Mouse (Mus musculus) midbrain, embryonic 11.5 days (tissue): ENCODE data around the gene Ddrgk1. TPM values are rescaled to one million over a fixed set of nuclear protein-coding genes. Genes with fewer than 3 reads are reported as not detected.

ENCODE experiments used
- ATAC-seq: fragments of 200-750 bp; cut with Nextera tagmentation; 2 replicates; pipeline ENCODE4 v1.8.0; 2017; ENCODE audit warnings: moderate TSS enrichment, moderate library complexity; ENCODE audit not compliant: low FRiP score
- DNase-seq: peaks from one replicate; pipeline ENCODE4 v3.0.0; 2015; ENCODE audit warnings: low spot score; ENCODE audit errors: missing footprints
- H3K27ac ChIP-seq: fragments of 300-500 bp; sonication (generic); 2 replicates; pipeline ENCODE4 v1.5.1; 2014; ENCODE audit warnings: low read depth, low read length
- H3K27me3 ChIP-seq: fragments of 300-500 bp; sonication (generic); 2 replicates; pipeline ENCODE4 v1.6.1; 2014; ENCODE audit warnings: mild to moderate bottlenecking, low read length, moderate library complexity, mixed read lengths; ENCODE audit not compliant: control insufficient read depth, insufficient read depth
- H3K36me3 ChIP-seq: fragments of 300-500 bp; sonication (generic); 2 replicates; pipeline ENCODE4 v1.6.1; 2014; ENCODE audit warnings: mild to moderate bottlenecking, low read length, moderate library complexity, mixed read lengths; ENCODE audit not compliant: control insufficient read depth, insufficient read depth
- H3K4me1 ChIP-seq: fragments of 300-500 bp; sonication (generic); 2 replicates; pipeline ENCODE4 v1.6.1; 2014; ENCODE audit warnings: low read length; ENCODE audit not compliant: control insufficient read depth, insufficient read depth
- H3K4me2 ChIP-seq: fragments of 300-500 bp; sonication (generic); 2 replicates; pipeline ENCODE4 v1.6.1; 2014; ENCODE audit warnings: mild to moderate bottlenecking, moderate library complexity
- H3K4me3 ChIP-seq: fragments of 300-500 bp; sonication (generic); 2 replicates; pipeline ENCODE4 v1.5.1; 2014; ENCODE audit warnings: low read depth, low read length
- H3K9ac ChIP-seq: fragments of 300-500 bp; sonication (generic); 2 replicates; pipeline ENCODE4 v1.6.1; 2014; ENCODE audit warnings: low read length
- H3K9me3 ChIP-seq: fragments of 300-500 bp; sonication (generic); 2 replicates; pipeline ENCODE4 v1.6.1; 2016; ENCODE audit warnings: low read length; ENCODE audit not compliant: control insufficient read depth
- WGBS: fragments of 180-500 bp; shearing (Covaris S2); extraction: QIAGEN DNeasy Blood & Tissue Kit; methylation state at CpG from one replicate; pipeline ENCODE4 v1.1.7; 2014; 5-methylcytosine and 5-hydroxymethylcytosine counted together
- polyA plus RNA-seq: library from polyadenylated mRNA; unstranded; fragments of >200 nt; fragmentation: Nextera tagmentation; extraction: Ambion mirVana; gene quantifications from 2 replicates; pipeline ENCODE4 v1.2.1, GENCODE M21; 2014

Gene Ddrgk1
- 37.6 and 46.7 TPM in 2 replicates for polyA plus RNA-seq

DNA sequence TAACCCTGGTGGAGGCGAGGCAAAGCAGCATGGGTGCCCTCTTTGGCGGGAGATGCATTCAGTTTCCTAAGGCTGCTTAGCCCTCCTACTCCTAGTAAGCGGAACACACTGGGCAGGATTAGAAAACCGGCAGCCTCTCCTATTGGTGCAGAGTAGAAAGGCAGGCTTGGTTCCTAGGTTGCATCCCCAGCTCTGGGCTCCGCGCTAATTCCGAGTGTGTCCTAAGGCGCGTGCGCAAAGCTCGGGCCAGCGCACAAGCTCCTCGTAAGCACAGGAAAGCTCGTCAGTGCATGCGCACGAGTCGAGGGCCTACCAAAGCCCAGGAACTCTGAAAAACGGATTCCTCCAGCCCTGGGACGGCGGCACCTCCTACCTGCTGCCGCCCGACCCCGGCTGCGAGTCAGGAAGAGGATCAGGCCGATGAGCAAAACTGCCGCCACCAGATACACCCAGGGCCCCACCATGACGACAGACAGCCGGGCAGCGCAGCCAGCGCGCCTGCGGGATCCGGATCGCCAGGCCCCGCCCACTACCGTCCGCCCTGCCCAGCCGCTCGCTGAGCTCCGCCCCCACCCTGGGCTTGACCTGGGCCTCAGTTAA is at the start of gene Ddrgk1:
Gene Ddrgk1, minus strand, starts transcription at position 558 of the 600 bp plus-strand sequence.
- peak; percentile 96 for ATAC-seq
- peak within 1 kb of the TSS; percentile 48 for H3K4me2 ChIP-seq
- peak; percentile 99 for DNase-seq

DNA sequence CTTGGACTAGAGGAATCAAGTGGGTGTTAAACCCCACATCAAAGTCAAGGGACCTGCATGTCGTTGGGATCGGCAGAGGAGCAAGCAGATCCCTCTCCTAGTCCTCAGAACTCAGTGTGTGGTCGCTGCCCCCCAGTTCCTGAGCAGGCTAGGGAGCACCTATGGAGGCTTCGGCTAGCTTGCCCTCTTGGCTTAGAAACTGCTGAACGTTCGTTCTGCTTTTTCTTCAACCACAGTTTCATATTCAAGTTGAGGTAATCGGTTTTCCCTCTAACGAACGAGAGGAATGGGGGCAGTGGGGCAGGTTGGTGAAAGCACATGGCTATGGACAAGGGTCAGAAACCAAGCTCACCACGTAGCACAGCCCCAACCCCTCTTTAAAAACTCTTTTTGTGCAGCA is 42.6 kb upstream of the Ddrgk1 start:
- no peak overlapping the region for H3K4me2 ChIP-seq
- H3K27ac ChIP-seq: no peak overlapping the region
- H3K4me3 ChIP-seq: no peak overlapping the region
- H3K9me3 ChIP-seq: no peaks in the 10 kb centered on the region
- no peaks in the 10 kb centered on the region for H3K27me3 ChIP-seq
- H3K4me1 ChIP-seq: no peaks in the 10 kb centered on the region
- DNase-seq: no peak
- no peak for ATAC-seq
- 64% methylated on average over 10 of the region's 10 CpGs for WGBS
- no peaks in the 10 kb centered on the region for H3K36me3 ChIP-seq
- H3K9ac ChIP-seq: no peak overlapping the region

More for the DNA sequence above, at the start of gene Ddrgk1:
- Histone ChIP-seq H3K27ac (peak within 1 kb of the TSS; percentile 96), H3K9ac (peak within 1 kb of the TSS; percentile 86), H3K4me1 (peaks cover 17% of the 10 kb centered on the region), H3K27me3 (no peaks in the 10 kb centered on the region), H3K36me3 (peaks cover 2% of the 10 kb centered on the region; the same call in 1 of the 2 replicates), H3K4me3 (peak within 1 kb of the TSS; percentile 60), H3K9me3 (no peaks in the 10 kb centered on the region)
- WGBS: under 1% methylated on average over 40 of the region's 40 CpGs

DNA sequence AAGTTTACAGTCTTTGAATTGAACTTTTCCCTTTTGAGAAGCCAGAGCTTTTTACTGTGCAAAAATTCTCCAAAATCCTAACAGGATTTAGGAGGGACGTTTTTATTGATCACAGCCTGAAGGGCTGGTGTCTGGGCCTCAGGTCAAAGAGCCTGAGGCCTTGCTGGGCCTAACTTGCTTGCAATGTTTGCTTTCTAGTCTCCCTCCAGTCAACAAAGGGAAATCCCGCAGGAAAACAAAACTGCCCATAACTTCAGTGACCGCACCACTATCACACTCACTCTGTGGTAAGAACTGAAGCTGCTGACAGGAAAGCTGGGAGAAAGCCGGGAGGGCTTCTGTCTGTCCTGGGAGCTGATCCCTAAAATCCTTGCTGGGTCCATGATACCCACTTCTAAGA is 42.1 kb upstream of the Ddrgk1 start:
- no peak for ATAC-seq
- 59% methylated on average over 4 of the region's 4 CpGs for WGBS
- no peak overlapping the region for H3K4me3 ChIP-seq
- H3K27ac ChIP-seq: no peak overlapping the region
- no peaks in the 10 kb centered on the region for H3K4me1 ChIP-seq
- H3K9ac ChIP-seq: no peak overlapping the region
- H3K9me3 ChIP-seq: no peaks in the 10 kb centered on the region
- H3K36me3 ChIP-seq: no peaks in the 10 kb centered on the region
- no peak for DNase-seq
- H3K4me2 ChIP-seq: no peak overlapping the region
- no peaks in the 10 kb centered on the region for H3K27me3 ChIP-seq

DNA sequence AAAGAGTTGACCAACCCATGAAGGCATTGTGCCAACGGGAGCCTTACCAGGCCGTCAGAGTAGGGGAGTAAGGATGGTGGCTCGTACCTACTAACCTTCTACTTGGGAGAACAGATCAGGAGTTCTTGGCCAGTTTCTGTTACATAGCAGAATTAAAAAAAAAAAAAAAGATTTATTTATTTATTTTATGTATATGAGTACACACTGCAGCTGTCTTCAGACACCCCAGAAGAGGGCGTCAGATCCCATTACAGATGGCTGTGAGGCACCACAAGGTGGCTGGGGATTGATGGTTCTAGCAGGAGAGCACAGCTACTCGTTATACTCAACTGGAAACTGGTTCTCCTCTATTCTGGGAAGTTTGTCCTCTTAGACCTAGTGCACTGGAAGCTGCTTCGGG is 40.7 kb upstream of the Ddrgk1 start:
- Histone ChIP-seq H3K4me3 (no peak overlapping the region), H3K4me1 (no peaks in the 10 kb centered on the region), H3K9ac (no peak overlapping the region), H3K9me3 (no peaks in the 10 kb centered on the region), H3K27ac (no peak overlapping the region), H3K27me3 (no peaks in the 10 kb centered on the region), H3K36me3 (no peaks in the 10 kb centered on the region), H3K4me2 (no peak overlapping the region)
- 72% methylated on average over 6 of the region's 6 CpGs for WGBS
- no peak for ATAC-seq
- DNase-seq: no peak

DNA sequence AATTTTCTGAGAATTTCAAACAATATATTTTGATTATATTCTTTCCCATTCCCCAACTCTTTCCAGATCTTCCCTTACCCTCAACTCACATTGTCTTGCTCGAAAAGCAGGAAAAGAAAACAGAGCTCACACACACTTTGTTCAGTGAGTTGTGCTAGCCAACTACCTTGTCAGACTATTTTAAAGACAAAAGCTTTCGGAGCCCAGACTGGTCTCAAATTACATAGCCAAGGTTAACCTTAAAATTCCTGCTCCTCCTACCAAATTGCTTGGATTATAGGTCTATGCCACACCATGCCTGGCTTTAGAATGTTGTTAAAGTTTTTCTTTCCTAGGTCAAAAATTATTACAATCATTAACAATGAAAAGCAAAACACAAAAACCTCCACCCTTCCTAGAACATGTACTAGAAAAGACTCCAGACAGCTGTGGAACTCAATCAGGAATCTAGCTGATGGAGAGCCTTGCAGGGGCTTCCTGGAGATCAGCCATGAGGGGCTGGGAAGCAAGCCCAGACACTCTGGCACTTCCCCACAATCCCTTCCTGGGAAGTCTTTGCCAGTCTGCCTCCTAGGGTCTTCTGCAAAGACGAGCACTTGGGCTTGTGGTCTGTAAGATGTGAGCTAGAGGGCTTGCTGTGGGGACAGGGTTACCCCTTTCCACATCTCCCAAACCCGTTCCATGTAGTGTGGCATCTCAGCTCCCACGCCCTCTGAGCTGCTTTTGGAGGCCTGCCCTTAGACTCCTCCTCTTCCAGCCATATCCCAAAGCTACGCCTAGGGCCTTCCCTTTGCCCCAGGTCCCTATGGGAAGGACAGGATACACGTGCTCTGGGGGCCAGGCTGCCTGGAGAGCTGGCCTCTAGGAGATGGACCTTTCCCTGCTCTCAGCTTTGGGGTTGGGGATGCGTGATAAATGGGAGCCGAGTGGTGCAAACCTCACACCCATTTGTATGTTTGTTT is 39.9 kb upstream of the Ddrgk1 start:
- Histone ChIP-seq H3K4me2 (no peak overlapping the region), H3K4me1 (no peaks in the 10 kb centered on the region), H3K4me3 (no peak overlapping the region), H3K9me3 (no peaks in the 10 kb centered on the region), H3K36me3 (no peaks in the 10 kb centered on the region), H3K27ac (no peak overlapping the region), H3K9ac (no peak overlapping the region), H3K27me3 (no peaks in the 10 kb centered on the region)
- ATAC-seq (no peak), DNase-seq (no peak)
- 69% methylated on average over 9 of the region's 9 CpGs for WGBS

DNA sequence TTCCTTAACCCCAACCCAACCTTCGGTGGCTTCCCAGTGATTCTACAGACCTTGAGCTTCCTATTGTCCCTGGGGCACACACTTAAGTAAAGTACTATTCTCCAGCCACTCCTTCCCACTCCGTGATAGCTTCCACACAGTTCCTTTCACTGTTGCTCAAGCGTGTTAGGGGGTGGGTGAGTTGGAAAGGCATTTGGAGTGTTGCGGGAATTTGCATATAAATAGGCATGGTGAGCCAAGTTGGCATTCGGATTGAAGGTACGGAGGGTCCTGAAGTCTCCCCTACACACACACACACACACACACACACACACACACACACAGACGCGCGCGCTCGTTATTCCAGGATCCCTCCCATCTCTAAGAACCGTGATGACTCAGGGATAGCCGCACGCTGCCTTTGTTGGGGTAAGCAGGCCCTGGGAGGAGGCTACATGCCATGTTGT is 33.4 kb upstream of the Ddrgk1 start:
- peak; percentile 95 for DNase-seq
- Histone ChIP-seq H3K27me3 (peaks cover 25% of the 10 kb centered on the region), H3K27ac (no peak overlapping the region), H3K4me3 (peak overlapping the region; percentile 46), H3K4me2 (peak overlapping the region; percentile 96), H3K9me3 (no peaks in the 10 kb centered on the region), H3K4me1 (peaks cover 6% of the 10 kb centered on the region), H3K36me3 (no peaks in the 10 kb centered on the region), H3K9ac (peak overlapping the region; percentile 44)
- peak; percentile 30; the same call in 1 of the 2 replicates for ATAC-seq
- WGBS: 1% methylated on average over 14 of the region's 14 CpGs

DNA sequence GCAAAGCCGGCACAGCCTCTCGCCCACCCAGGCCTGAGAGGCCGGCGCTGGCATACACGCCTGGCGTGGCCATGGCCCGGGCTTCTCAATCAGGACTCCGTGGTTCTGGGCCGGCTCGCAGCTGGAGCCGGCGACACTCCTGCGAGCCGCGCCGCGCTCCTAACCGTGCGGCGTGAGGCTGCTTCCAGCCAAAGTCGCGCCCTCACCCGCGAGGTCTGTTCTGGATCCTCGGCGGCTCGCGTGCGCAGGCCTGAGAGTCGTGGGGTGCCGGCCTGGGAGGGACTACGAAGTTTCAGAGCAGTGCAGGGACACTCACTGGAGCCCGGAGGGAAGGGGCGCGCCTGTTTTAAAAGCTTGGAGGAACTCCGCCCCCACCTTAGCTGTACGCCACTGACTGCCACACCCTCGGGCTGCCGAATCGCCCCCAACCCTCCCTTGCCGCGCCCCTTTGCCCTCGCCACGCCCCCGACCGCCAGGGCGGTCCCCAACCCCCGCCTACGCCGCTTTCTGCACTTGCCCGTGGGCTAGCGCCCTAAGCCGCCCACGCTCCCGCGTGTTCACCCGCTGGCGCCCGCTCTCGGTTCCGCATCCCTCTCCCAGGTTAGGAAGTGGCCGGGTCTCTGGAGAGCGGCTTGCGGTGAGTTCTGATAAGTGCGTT is 32.8 kb upstream of the Ddrgk1 start, which contains the start of gene Slc4a11:
Gene Slc4a11, minus strand, starts transcription at position 367 of the 658 bp plus-strand sequence.
- Histone ChIP-seq H3K4me3 (peak within 1 kb of the TSS; percentile 46), H3K27ac (no peak within 1 kb of the TSS), H3K36me3 (no peaks in the 10 kb centered on the region), H3K9ac (peak within 1 kb of the TSS; percentile 44), H3K9me3 (no peaks in the 10 kb centered on the region), H3K4me2 (peak within 1 kb of the TSS; percentile 96), H3K27me3 (peaks cover 25% of the 10 kb centered on the region), H3K4me1 (peaks cover 6% of the 10 kb centered on the region)
- ATAC-seq (peak; percentile 73), DNase-seq (peak; percentile 90)
- whole genome bisulfite sequencing: under 1% methylated on average over 58 of the region's 65 CpGs

DNA sequence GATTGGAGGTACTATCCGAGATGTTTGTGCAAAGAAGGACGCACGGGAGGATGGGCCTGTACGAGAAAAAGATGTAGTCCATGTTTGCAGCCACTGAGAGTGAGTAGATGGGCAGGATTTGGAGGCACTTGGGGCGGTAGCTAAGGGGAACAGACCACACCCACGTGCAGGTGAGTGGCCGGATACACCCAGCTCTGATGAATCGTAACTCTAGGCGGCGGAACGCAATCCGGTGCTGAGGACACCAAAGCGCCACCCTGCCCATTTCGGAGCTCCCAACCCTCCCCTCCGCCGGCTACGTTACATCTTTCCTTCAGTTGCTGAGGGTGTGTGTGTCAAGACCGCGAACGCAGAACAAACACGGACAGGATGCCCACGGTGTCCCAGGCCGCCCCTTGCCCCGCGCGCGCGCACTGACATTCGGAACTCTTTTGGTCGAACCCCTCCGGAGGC is 32.3 kb upstream of the Ddrgk1 start:
- no peaks in the 10 kb centered on the region for H3K9me3 ChIP-seq
- H3K36me3 ChIP-seq: no peaks in the 10 kb centered on the region
- ATAC-seq: 0 out of 2 replicates have a peak, but pooled peaks have one; percentile 5
- peak; percentile 85 for DNase-seq
- H3K4me2 ChIP-seq: peak overlapping the region; percentile 96
- H3K4me3 ChIP-seq: peak overlapping the region; percentile 46
- H3K27ac ChIP-seq: no peak overlapping the region
- WGBS: 2% methylated on average over 31 of the region's 31 CpGs
- H3K9ac ChIP-seq: peak overlapping the region; percentile 44
- H3K4me1 ChIP-seq: peaks cover 6% of the 10 kb centered on the region
- H3K27me3 ChIP-seq: peaks cover 25% of the 10 kb centered on the region
